Mouse (Mus musculus) testis, adult 2 months (tissue): Measurements from ENCODE around the gene Gm26620.

ENCODE experiments used
- CTCF ChIP-seq: fragments of 200-500 bp; IDR thresholded peaks from 2 replicates; pipeline ENCODE4 v1.5.1; 2012; ENCODE audit warnings: low read depth, mild to moderate bottlenecking, inconsistent platforms, low read length, moderate library complexity; ENCODE audit not compliant: control insufficient read depth, insufficient read depth, insufficient replicate concordance
- POLR2A ChIP-seq: fragments of 200-500 bp; IDR thresholded peaks from 2 replicates; pipeline ENCODE4 v1.6.1; 2012; ENCODE audit warnings: low read depth, mild to moderate bottlenecking, inconsistent platforms, low read length, moderate library complexity; ENCODE audit not compliant: control insufficient read depth

DNA sequence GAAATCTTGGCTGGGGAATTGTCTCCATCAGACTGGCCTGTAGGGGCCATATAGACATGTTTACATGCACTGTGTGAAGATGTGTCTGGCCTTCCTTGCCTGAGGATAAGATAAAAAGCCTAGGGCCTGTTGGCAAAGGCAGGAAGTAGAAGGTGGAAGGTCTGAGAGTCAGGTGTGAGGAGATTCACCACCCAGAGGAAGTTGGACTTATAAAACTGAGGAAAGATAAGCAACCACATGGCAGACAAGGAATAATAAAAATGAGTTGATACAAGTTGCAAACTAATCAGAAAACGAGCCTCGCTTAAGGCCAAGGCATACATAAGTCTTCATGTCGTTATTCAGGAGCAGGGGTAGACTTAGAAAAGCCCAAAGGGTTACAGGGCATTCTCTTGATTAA, 9.2 kb upstream of the Gm26620 start:
- TF ChIP-seq POLR2A, result no peak
- TF ChIP-seq CTCF, result no peak
